Mouse (Mus musculus): Measurements from ENCODE around the gene Lipi.

The Lipi gene

GRCm38 (mm10) chr16:75585961-75586360 lies at the start of gene Lipi:
TSS of gene Lipi (minus strand) at chr16:75586061.
- no peak for DNase-seq

DNA sequence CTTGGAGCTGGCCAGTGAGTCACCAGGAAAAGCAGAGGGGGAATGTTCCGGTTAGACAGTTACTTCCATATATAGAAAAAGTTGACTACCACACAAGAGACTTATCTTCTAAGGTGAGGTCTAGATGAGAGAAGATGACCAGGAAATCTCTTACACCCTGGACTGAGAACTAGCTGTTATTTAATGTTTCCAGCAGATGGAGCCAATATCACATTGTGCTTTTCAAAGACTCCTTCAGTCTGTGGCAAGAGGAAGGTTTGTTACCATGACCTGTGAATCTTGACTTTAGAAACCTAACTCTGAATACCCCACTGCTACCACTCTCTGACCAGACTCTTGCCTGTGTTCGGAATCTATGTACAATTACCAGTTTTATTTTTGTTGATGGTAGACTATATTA lies 42.0 kb upstream of the Lipi start:
- no peak for DNase-seq

DNA sequence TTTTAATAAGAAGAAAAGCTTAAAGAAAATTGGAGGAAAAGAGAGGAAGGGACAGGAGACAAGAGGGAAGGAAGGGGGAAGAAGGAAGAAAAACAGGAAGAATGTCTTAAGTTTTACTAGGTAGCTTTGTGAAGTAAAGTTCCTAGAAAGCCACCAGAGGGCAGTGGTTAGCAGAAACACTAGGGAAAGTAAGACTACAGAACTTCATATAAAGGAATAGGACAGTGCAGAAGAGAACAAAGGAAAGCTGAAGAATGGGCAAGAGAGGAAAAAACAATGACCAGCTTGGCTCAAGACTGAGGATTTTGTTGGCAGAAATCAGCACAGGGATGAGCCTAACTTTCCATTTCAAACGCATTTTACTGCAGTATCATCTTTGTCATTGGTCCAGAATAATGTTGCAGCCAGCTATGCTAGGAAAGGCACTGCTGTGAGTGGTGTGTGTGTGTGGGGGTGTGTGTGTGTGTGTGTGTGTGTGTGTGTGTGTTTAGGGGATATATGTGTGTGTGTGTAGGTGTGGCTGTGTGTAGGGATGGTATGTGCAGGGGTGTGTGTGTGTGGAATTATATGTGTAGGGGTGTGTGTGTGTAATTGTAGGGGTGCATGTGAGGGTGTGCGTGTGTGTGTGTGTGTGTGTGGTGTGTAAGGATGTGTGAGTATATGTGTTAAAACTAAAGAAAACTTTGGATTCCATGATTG lies 31.9 kb upstream of the Lipi start:
- DNase-seq = peak; percentile 45

DNA sequence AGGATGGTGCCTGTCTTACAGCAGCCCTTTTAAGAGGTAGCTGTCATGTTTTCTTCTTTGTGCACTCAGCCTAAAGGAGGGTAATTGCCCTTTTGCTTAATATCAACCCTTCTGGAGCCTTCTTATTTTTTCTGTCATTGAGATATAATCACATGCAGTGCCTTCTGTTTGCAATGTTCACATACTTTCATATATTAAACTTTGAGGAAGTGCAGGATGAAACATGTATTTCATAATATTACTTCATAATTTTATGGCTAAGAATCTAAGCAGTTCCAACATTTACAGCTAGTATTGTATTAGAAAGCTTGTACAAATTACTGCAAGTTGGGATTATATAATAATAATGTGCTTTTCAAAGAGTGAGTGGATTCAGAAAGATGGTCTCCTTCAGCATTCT lies 26.7 kb upstream of the Lipi start:
- DNase-seq = no peak

DNA sequence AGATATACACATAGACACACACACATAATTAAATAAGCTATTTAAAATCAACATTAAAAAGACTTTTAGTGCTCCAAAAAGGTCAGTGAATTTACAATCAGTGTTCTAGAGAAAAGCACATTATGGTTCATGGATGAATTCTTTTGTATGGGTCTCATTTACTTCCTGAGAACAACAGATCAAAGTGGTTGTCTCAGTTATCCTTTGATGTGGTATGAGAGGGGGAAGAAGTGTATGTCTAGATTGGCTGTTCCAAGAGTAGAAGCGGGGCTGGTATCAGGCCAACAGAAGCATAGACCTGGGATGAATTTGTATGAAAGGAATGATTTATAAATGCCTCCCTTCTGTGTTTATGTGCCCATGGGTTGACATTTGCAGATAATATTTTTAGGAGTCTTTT lies 20.6 kb upstream of the Lipi start:
- no peak for DNase-seq

DNA sequence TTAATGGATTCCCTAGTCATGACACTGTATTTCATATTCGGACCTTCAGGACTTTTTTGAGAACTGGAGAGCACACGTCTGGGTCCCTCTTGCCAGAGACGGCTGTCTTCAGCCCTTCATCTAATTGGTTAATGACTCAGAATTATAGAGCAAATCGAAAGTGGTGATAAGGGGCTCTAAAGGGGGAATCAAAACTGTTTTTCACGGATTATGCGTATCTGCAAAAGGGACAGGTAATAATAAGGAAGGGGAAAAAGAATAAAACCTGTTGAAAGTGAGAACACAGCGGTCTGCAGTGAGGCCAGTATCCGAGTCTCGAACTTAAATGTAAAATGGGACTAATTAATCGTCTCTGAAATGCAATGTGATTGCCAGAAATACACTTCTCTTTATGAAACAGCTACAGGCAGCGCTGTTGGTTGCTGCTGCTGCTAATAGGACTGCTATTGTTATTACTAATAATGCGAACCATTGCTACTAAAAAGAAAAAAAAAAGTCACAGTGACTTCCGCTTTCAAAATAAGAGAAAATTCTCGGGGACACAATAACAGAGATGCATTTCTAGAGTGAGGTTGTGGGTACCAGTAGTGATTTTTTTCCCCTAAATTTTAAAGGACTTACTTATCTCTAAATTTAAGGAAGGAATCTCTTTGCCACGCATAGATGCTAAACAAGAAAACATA lies 7.8 kb upstream of the Lipi start:
- DNase-seq = no peak

DNA sequence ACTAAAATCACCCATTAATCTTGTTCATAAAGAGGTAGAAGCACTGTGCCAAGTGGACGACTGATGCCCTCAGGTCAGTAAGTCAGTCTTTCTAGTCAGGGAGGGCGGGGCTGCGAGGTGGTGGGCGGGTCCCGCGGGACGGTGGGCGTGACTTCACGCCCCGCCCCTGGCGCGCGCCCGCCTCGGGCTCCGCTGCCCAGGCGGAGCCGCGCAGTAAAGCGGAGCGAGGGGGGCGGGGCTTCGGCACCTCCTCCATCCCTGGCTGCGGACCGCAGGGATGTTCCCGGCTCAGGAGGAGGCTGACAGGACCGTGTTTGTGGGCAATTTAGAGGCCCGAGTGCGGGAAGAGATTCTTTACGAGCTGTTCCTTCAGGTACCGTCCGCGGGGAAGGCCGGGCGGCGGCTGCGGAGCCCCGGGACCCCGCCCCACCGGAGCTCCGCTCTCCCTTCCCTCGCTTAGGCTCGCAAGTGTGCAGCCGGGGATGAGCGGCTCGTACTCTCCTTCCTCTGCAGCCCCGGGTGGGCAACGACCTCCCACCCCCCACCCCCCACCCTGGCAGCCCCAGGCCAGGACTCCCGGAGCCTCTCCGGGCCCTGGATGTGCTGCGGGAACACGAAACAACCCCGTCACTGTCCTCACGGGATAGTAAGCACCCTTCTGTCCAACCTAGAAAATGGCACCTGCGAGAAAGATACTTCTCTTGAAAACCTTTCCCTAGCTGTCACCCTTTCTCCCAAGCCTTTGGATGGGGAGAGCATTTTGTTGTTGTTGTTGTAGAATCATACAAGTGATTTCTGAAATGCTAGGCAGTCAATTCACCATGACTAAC lies 7.0 kb upstream of the Lipi start, which contains the start of gene Rbm11:
Gene Rbm11, plus strand, starts transcription at position 174 of the 830 bp plus-strand sequence.
- peak; percentile 82 for DNase-seq

- no peak for DNase-seq
These were observed 605 bp upstream of the Lipi start for GRCm38 (mm10) chr16:75586466-75586865.

DNA sequence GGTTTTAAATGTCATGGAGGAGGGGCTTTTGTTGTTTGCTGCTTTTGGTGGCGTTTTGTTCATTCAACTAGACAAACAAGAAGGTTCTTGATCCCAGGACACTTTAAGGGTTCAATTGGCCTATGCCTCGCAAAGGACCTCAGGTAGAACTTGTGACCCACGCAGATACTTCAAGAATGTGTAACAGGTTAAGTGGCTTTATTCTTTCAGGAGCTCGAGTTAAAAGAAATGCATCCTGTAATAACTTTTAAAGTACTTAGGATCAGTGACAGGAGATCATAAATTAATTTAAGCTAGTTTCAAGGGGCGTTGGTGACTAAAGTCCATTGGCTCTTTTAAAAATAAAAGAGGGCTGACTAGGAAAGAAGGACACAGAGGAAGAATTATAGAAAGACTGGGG lies 3.6 kb downstream of the Lipi start:
- DNase-seq = no peak

DNA sequence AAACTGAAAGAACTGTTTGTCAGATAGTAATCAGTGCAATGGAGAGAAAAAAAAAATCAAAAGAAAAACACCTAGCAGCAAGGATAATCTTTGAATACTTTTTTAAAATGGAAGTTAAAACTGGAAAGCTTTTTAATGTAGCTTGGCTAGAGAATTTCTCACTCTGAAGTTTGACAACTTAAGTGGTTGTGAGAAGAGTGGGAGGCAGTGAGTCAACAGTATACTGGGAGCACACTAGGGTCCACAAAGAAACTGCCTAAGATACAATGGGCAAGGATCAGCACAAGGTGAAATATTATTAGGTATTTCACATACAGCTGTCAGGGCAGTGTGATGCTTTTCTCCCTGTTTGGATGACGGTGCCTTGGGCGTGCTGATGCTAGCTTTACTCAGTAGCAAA lies 23.0 kb downstream of the Lipi start:
- no peak for DNase-seq

GRCm38 (mm10) chr16:75545310-75545709 lies 40.6 kb downstream of the Lipi start:
- no peak for DNase-seq

DNA sequence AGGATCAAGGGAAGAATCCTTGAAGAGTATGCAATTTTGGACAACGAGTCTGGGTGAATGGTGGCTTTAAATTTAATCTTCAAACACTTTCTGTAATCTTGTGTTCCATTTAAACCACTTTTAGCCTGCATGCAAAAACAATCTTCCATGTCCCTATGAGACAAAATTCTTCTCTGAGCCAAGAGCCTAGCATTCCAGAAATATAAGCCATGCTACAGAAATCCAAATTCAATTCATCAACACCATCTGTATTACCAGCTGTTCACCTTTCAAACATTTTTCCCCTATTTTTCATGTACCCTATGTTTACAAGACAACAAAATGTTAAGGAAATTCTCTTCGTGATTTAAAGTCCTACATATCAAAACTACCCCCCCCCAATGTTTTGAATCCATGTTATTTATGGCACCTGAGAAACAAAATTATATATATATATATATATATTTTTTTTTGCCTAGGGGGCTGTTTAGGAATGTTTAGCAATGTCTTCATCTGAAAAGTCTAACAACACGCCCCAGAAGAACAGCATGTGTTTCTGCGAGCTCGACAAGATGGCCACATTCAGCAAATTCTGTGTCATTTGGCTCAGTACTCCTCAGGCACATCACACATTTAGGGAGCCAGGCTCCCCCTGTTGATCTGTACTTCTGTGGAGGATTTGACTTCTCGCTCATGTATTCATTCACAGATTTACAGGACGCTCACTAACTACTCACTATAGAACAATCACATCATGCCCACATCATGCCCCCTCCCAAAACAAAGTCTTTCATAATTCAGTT lies 47.9 kb downstream of the Lipi start:
- no peak for DNase-seq

- no peak for DNase-seq
These were observed 54.2 kb downstream of the Lipi start for GRCm38 (mm10) chr16:75531705-75532104.

DNA sequence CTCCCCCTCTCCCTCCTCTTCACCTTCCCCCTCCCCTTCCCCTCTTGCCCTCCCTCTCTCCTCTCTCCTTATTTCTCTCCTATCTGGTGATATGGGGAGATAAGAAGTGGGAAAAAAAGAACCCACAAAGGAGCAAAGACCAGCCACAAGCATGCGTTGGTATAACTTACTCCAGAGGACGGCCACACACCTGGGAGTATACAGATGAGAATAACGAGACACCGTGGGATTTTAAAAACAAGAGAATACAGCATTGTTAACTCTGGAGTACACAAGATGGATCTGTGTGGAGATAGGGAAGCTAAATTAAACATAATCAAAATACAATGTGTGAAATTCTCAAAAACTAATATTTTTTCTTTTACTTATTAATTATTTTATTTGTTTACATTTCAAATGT lies 89.3 kb downstream of the Lipi start:
- no peak for DNase-seq
